Mouse (Mus musculus) WW6 (cell line): ENCODE measurements around the gene Hephl1.
"Not testable (repeated sequence)": the region's sequence is repeated elsewhere in the genome, so short reads cannot be mapped to it uniquely, and the experiment has no call there.

Experiments
- DNase-seq: peaks from one replicate; pipeline ENCODE4 v3.0.0-alpha.2; 2013; ENCODE audit warnings: low read depth, low spot score

Gene Hephl1

GRCm38 (mm10) chr9:15112008-15112407 lies at the start of gene Hephl1:
Hephl1 (minus strand) TSS chr9:15112108.
- no peak for DNase-seq

- no peak for DNase-seq
These were observed 37.5 kb upstream of the Hephl1 start for GRCm38 (mm10) chr9:15149246-15149926.

GRCm38 (mm10) chr9:15140546-15140945 lies 28.6 kb upstream of the Hephl1 start:
- no peak for DNase-seq

GRCm38 (mm10) chr9:15125897-15126296 lies 14.0 kb upstream of the Hephl1 start:
- no peak for DNase-seq

GRCm38 (mm10) chr9:15122431-15122830 lies 10.5 kb upstream of the Hephl1 start:
- DNase-seq = no peak

GRCm38 (mm10) chr9:15120841-15121358 lies 9.0 kb upstream of the Hephl1 start:
- DNase-seq = peak; percentile 20

GRCm38 (mm10) chr9:15120209-15120608 lies 8.3 kb upstream of the Hephl1 start:
- no peak for DNase-seq

- DNase-seq = peak; percentile 42
These were observed 7.6 kb upstream of the Hephl1 start for GRCm38 (mm10) chr9:15119515-15119914.

GRCm38 (mm10) chr9:15116165-15116564 lies 4.3 kb upstream of the Hephl1 start:
- DNase-seq = no peak

GRCm38 (mm10) chr9:15114102-15114501 lies 2.2 kb upstream of the Hephl1 start:
- no peak for DNase-seq

GRCm38 (mm10) chr9:15108101-15108500 lies 3.8 kb downstream of the Hephl1 start:
- no peak for DNase-seq

- no peak for DNase-seq
These were observed 6.8 kb downstream of the Hephl1 start for GRCm38 (mm10) chr9:15105136-15105535.

- no peak for DNase-seq
These were observed 8.2 kb downstream of the Hephl1 start for GRCm38 (mm10) chr9:15103579-15104300.

GRCm38 (mm10) chr9:15101531-15102161 lies 10.3 kb downstream of the Hephl1 start:
- no peak for DNase-seq

- not testable (repeated sequence) for DNase-seq
These were observed 13.5 kb downstream of the Hephl1 start for GRCm38 (mm10) chr9:15098421-15098820.

- DNase-seq = no peak
These were observed 14.7 kb downstream of the Hephl1 start for GRCm38 (mm10) chr9:15097172-15097571.

- DNase-seq = no peak
These were observed 15.7 kb downstream of the Hephl1 start for GRCm38 (mm10) chr9:15096161-15096560.

GRCm38 (mm10) chr9:15095206-15095605 lies 16.7 kb downstream of the Hephl1 start:
- no peak for DNase-seq

- DNase-seq = no peak
These were observed 43.1 kb downstream of the Hephl1 start for GRCm38 (mm10) chr9:15068686-15069295.

GRCm38 (mm10) chr9:15067995-15068685 lies 43.8 kb downstream of the Hephl1 start:
- DNase-seq = no peak

GRCm38 (mm10) chr9:15064176-15064575 lies 47.7 kb downstream of the Hephl1 start:
- no peak for DNase-seq
